Mouse (Mus musculus) gastrocnemius, adult 2 months (tissue): ENCODE measurements around the gene Usp7. TPM values are rescaled to one million over a fixed set of nuclear protein-coding genes. Genes with fewer than 3 reads are reported as not detected.

Experiments
- DNase-seq: peaks from one replicate; pipeline ENCODE4 v3.0.0; 2022
- H3K27ac ChIP-seq: fragments of 200-600 bp; 2 replicates; pipeline ENCODE4 v1.8.1; 2022; ENCODE audit warnings: mild to moderate bottlenecking
- H3K4me3 ChIP-seq: fragments of 200-600 bp; 2 replicates; pipeline ENCODE4 v1.8.1; 2022; ENCODE audit warnings: mild to moderate bottlenecking, moderate library complexity
- CTCF ChIP-seq: fragments of 200-600 bp; IDR thresholded peaks from 2 replicates; pipeline ENCODE4 v1.8.1; 2022; ENCODE audit warnings: antibody characterized with exemption, mild to moderate bottlenecking, moderate library complexity
- intact Hi-C: fragments of 180-260 bp; cut with DNase I; formaldehyde crosslinking; loops from one replicate; pipeline ENCODE4 v1.15.1; 2025
- long read RNA-seq, 2 experiments: library from polyadenylated mRNA; stranded (forward); transcript quantifications; one replicate each; pipeline ENCODE4 v2.0.0; 2021
- total RNA-seq, 2 experiments: library from RNA; stranded (reverse); gene quantifications; 2 replicates each; pipeline ENCODE4 v1.2.3; 2021

Usp7 gene
- 10 to 100 TPM; 61.8 to 69.1 TPM for total RNA-seq
- long read RNA-seq, experiment 1, full-length matches to known transcripts: 12 of 20 reads
- long read RNA-seq, experiment 1, partial matches to known transcripts: 4 of 20 reads
- long read RNA-seq, experiment 1, other reads (novel, unspliced or antisense): 4 of 20 reads
- long read RNA-seq, experiment 2, full-length matches to known transcripts: 6 of 18 reads
- long read RNA-seq, experiment 2, partial matches to known transcripts: 10 of 18 reads
- long read RNA-seq, experiment 2, other reads (novel, unspliced or antisense): 2 of 18 reads

- H3K4me3 ChIP-seq: no peak within 1 kb of the TSS
- DNase-seq: no peak
- TF ChIP-seq CTCF: no peak
- intact Hi-C loops: no loop called here
- no peak within 1 kb of the TSS for H3K27ac ChIP-seq
Observed at GRCm38 (mm10) chr16:8791949-8792557, at the start of gene Usp7. Gene Usp7 (minus strand): TSS chr16:8792308.

GRCm38 (mm10) chr16:8840557-8840956 is 48.4 kb upstream of the Usp7 start:
- no peak for DNase-seq
- intact Hi-C loops: no loop called here

GRCm38 (mm10) chr16:8838921-8839320 is 46.8 kb upstream of the Usp7 start:
- intact Hi-C loops: no loop called here
- no peak overlapping the region for H3K27ac ChIP-seq
- DNase-seq: no peak
- no peak overlapping the region for H3K4me3 ChIP-seq
- no peak for TF ChIP-seq CTCF

More at GRCm38 (mm10) chr16:8840557-8840956, 48.4 kb upstream of the Usp7 start:
- no peak overlapping the region for H3K4me3 ChIP-seq
- no peak for TF ChIP-seq CTCF
- peak overlapping the region; percentile 31; the same call in 1 of the 2 replicates for H3K27ac ChIP-seq

GRCm38 (mm10) chr16:8837595-8837994 is 45.5 kb upstream of the Usp7 start:
- intact Hi-C loops: no loop called here
- no peak for TF ChIP-seq CTCF

GRCm38 (mm10) chr16:8836876-8837275 is 44.8 kb upstream of the Usp7 start:
- H3K27ac ChIP-seq: peak overlapping the region; percentile 53; the same call in 1 of the 2 replicates
- intact Hi-C loops: no loop called here

More at GRCm38 (mm10) chr16:8837595-8837994, 45.5 kb upstream of the Usp7 start:
- Histone ChIP-seq H3K4me3 (peak overlapping the region; percentile 26; the same call in 1 of the 2 replicates), H3K27ac (peak overlapping the region; percentile 53; the same call in 1 of the 2 replicates)
- DNase-seq: no peak

GRCm38 (mm10) chr16:8831241-8831640 is 39.1 kb upstream of the Usp7 start:
- DNase-seq: peak; percentile 39

More at GRCm38 (mm10) chr16:8836876-8837275, 44.8 kb upstream of the Usp7 start:
- no peak for TF ChIP-seq CTCF
- H3K4me3 ChIP-seq: no peak overlapping the region
- no peak for DNase-seq

GRCm38 (mm10) chr16:8830431-8831211 is 38.5 kb upstream of the Usp7 start:
- DNase-seq: peak; percentile 87
- H3K4me3 ChIP-seq: peak overlapping the region; percentile 99
- intact Hi-C loops: loop anchor here (2.0 to 5.0 kb wide), 2 partner anchors 18 to 37 kb away; no protein-coding TSS in a partner anchor
- TF ChIP-seq CTCF: no peak
- H3K27ac ChIP-seq: peak overlapping the region; percentile 100

More at GRCm38 (mm10) chr16:8831241-8831640, 39.1 kb upstream of the Usp7 start:
- Histone ChIP-seq H3K27ac (peak overlapping the region; percentile 100), H3K4me3 (peak overlapping the region; percentile 99)
- TF ChIP-seq CTCF: no peak
- intact Hi-C loops: loop anchor here (2.0 to 5.0 kb wide), 2 partner anchors 18 to 36 kb away; no protein-coding TSS in a partner anchor

GRCm38 (mm10) chr16:8829564-8830359 is 37.7 kb upstream of the Usp7 start, which contains the start of gene 1810013L24Rik:
Gene 1810013L24Rik (plus strand): TSS chr16:8830100.
- peak; percentile 99 for DNase-seq
- Histone ChIP-seq H3K4me3 (peak within 1 kb of the TSS; percentile 99), H3K27ac (peak within 1 kb of the TSS; percentile 100)
- no peak for TF ChIP-seq CTCF
- intact Hi-C loops: loop anchor here (2.0 to 5.0 kb wide), 2 partner anchors 19 to 38 kb away; no protein-coding TSS in a partner anchor

- Histone ChIP-seq H3K4me3 (peak overlapping the region; percentile 99), H3K27ac (peak overlapping the region; percentile 100)
- DNase-seq: peak; percentile 93
- TF ChIP-seq CTCF: peak; percentile 75
- intact Hi-C loops: no loop called here
Observed at GRCm38 (mm10) chr16:8828636-8829563, 36.8 kb upstream of the Usp7 start.

GRCm38 (mm10) chr16:8827366-8827765 is 35.3 kb upstream of the Usp7 start:
- intact Hi-C loops: no loop called here
- DNase-seq: no peak
- Histone ChIP-seq H3K4me3 (no peak overlapping the region), H3K27ac (no peak overlapping the region; the same call in 1 of the 2 replicates)
- no peak for TF ChIP-seq CTCF

- TF ChIP-seq CTCF: no peak
- H3K4me3 ChIP-seq: no peak overlapping the region
- DNase-seq: no peak
- peak overlapping the region; percentile 72 for H3K27ac ChIP-seq
- intact Hi-C loops: no loop called here
Observed at GRCm38 (mm10) chr16:8823661-8824060, 31.6 kb upstream of the Usp7 start.
